Mouse (Mus musculus) heart, postnatal 14 days (tissue): Measurements from ENCODE around the gene Parva. TPM values are rescaled to one million over a fixed set of nuclear protein-coding genes. Genes with fewer than 3 reads are reported as not detected.

Source experiments
- total RNA-seq, 2 experiments: library from RNA; stranded (reverse); gene quantifications; 2 replicates each; pipeline ENCODE4 v1.2.3; 2021

Parva gene
- total RNA-seq, 2 experiments from 2014 or later, result 69.1 to 69.4 TPM

Other genes with a start within 250 kb of the Parva start
- 100 to 1,000 TPM; 105 to 127 TPM for gene Mical2, start 201.6 kb upstream of the Parva start, total RNA-seq